Mouse (Mus musculus): ENCODE results near the gene Sec22c. TPM values are rescaled to one million over a fixed set of nuclear protein-coding genes. Genes with fewer than 3 reads are reported as not detected.

Gene Sec22c
- polyA plus RNA-seq, 1 experiment from 2014 or later, result 6.1 TPM

DNA sequence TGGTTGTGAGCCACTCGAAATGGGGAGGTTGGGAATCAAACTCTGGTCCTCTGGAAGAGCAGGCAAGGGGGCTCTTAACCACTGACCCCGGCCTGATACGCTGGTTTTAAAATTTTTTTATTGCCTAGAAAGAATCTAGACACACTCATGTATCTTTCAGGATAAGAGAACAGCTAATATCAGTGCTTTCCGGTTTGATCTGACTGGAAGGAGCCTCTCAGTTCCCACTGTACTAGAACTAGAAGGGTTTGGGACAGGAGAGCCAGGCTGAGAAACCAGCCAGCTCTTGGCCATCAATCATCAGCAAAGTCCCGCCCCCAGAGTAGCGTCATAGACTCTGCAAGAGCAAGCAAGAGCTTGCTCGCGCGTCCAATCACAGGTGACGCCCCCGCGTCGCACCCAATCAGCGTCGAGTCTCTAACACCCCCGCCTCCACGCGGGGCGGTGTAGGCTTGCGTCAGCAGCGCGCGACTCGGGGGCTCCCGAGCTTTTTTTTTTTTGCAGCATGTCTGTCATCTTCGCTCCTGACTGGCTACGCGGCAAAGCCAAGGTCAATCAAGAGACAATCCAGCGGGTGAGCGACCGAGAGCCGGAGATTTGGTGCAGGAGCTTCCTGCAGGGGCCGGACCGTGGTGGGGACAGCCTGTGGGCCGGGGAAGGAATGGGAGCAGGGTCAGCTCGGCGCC is 4.8 kb upstream of the Sec22c start, which contains the start of gene Ss18l2:
TSS of gene Ss18l2 (plus strand) at position 432 of the 686 bp plus-strand sequence.
- Histone ChIP-seq H3K27ac (ENCODE audit: low read length) (peak within 1 kb of the TSS; percentile 95), H3K4me3 (ENCODE audit: low read depth, low read length) (peak within 1 kb of the TSS; percentile 87), H3K9me3 (ENCODE audit: low read length) (no peaks in the 10 kb centered on the region), H3K4me2 (replicated peaks; ENCODE audit: low read depth, low read length) (peak within 1 kb of the TSS; percentile 77), H3K36me3 (ENCODE audit: insufficient read depth, low read length) (no peaks in the 10 kb centered on the region; the same call in 1 of the 2 replicates), H3K4me1 (ENCODE audit: insufficient read depth, low read depth, low read length) (peaks cover 8% of the 10 kb centered on the region; the same call in 1 of the 2 replicates), H3K9ac (replicated peaks; ENCODE audit: low read depth) (peak within 1 kb of the TSS; percentile 90), H3K27me3 (replicated peaks; ENCODE audit: insufficient read depth, low read length) (no peaks in the 10 kb centered on the region)
- ATAC-seq (peak; percentile 99), DNase-seq (ENCODE audit: low spot score) (peak; percentile 99)
- no peak for TF ChIP-seq EP300 (IDR thresholded peaks at IDR 0.05)
- TF ChIP-seq CTCF (IDR thresholded peaks at IDR 0.05), result no peak
- WGBS, result 5% methylated on average over 28 of the region's 37 CpGs

DNA sequence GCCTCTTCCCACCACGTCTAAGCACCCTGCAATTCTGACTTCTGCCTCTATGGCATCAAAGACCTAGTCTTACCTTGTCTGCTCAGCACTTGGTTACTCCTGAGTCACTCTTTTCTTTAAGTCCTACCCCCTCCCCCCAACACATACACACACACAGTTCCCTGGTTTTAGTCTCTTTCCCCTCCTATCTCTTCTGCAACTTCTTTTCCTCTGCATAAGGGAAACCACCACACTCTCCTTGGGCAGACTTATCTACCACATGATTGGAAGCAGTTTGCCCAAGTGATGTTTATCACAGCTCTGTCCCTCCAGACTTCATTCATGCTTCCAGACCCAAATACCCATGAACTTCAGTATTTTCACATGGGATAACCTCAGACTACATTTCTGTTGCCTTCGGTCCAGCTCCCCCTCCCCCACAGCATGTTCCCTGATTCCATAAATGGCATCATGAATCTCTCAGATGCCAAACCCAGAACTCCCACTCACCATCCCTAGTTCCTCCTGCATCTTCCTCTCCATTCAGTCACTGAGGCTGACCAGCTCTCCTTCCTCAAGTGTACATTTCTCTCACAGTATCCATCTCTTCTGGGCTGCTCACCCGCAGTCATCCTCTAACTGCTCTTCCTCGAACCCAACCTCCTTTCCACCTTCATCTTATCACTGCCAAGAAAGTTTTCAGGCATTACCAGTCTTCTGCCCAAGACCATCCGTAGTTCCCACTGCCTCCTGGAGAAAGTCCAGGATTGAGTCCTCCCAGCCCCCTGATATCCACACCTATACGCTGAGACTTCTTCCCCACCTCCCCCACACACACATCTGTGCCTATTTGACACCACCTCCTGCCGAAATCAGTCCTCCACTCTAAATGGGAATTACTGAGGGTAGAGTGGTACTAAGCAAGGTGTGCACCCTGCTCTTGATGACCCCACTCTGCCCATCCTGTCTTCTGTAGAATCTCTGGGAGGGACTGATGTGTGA is 3.5 kb upstream of the Sec22c start:
- Histone ChIP-seq H3K27me3 (replicated peaks; ENCODE audit: insufficient read depth, low read length) (no peaks in the 10 kb centered on the region), H3K36me3 (ENCODE audit: insufficient read depth, low read length) (no peaks in the 10 kb centered on the region; the same call in 1 of the 2 replicates), H3K9ac (replicated peaks; ENCODE audit: low read depth) (no peak overlapping the region), H3K4me1 (ENCODE audit: insufficient read depth, low read depth, low read length) (peaks cover 13% of the 10 kb centered on the region; the same call in 1 of the 2 replicates), H3K4me3 (ENCODE audit: low read depth, low read length) (no peak overlapping the region), H3K27ac (ENCODE audit: low read length) (no peak overlapping the region), H3K4me2 (replicated peaks; ENCODE audit: low read depth, low read length) (no peak overlapping the region), H3K9me3 (ENCODE audit: low read length) (no peaks in the 10 kb centered on the region)
- 66% methylated on average over 7 of the region's 7 CpGs for WGBS
- no peak for DNase-seq (ENCODE audit: low spot score)
- ATAC-seq, result no peak
- TF ChIP-seq CTCF (IDR thresholded peaks at IDR 0.05), result no peak
- no peak for TF ChIP-seq EP300 (IDR thresholded peaks at IDR 0.05)

DNA sequence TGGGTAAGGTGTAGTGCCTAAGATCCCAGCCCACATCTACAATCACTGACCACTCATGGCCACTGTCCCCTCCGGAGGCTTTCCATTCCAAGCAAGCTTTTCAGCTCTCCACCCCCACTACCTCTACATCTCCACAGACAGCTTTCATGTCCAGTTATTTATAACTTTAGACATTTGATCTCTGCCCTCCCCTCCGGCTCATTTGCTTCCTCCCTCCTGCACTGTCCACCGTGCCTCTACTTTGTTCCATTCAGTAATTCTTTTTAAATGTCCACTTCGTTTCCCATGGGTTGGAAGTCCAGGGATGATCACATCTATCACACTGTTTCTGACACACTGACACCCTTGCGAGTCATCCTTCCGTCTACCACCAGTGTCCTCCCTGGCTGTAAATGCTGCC is 2.5 kb upstream of the Sec22c start:
- no peak for TF ChIP-seq EP300 (IDR thresholded peaks at IDR 0.05)
- no peak for TF ChIP-seq CTCF (IDR thresholded peaks at IDR 0.05)
- Histone ChIP-seq H3K27me3 (replicated peaks; ENCODE audit: insufficient read depth, low read length) (no peaks in the 10 kb centered on the region), H3K27ac (ENCODE audit: low read length) (no peak overlapping the region), H3K4me3 (ENCODE audit: low read depth, low read length) (no peak overlapping the region), H3K9me3 (ENCODE audit: low read length) (no peaks in the 10 kb centered on the region), H3K36me3 (ENCODE audit: insufficient read depth, low read length) (no peaks in the 10 kb centered on the region; the same call in 1 of the 2 replicates), H3K4me1 (ENCODE audit: insufficient read depth, low read depth, low read length) (peaks cover 13% of the 10 kb centered on the region; the same call in 1 of the 2 replicates), H3K9ac (replicated peaks; ENCODE audit: low read depth) (no peak overlapping the region), H3K4me2 (replicated peaks; ENCODE audit: low read depth, low read length) (no peak overlapping the region)
- 55% methylated on average over 6 of the region's 6 CpGs for WGBS
- no peak for ATAC-seq
- no peak for DNase-seq (ENCODE audit: low spot score)

DNA sequence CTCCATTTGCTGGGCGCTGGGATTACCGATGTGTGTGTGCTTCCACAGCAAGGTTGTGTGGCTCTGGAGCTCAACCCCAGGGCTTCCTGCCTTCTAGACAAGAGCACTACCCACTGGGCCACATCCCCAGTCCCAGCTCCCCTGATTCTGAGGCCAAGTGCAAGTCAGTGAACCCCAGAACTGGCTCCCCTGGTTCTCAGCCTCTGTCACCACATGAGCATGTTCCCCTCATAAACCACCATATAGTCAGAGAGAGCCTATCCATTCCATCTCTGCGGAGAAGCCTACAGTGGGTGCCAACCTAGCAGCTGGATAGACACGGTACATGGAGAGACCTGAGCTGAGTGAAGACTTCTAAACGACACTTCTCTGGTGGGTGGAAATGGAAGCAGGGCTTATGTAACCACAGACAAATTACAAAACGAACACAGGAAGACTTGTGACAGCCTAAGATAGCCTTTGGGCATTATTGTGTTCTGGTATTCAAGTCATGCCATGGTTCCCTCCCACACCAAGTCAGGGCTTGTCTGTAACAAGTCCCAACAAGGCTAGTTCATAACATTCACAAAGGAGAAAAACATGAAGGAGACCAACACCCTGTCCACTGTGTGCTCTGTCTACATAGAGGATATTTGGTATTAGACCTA is 862 bp upstream of the Sec22c start:
- Histone ChIP-seq H3K27ac (ENCODE audit: low read length) (no peak overlapping the region), H3K36me3 (ENCODE audit: insufficient read depth, low read length) (no peaks in the 10 kb centered on the region), H3K9ac (replicated peaks; ENCODE audit: low read depth) (no peak overlapping the region), H3K9me3 (ENCODE audit: low read length) (no peaks in the 10 kb centered on the region), H3K4me2 (replicated peaks; ENCODE audit: low read depth, low read length) (no peak overlapping the region), H3K27me3 (replicated peaks; ENCODE audit: insufficient read depth, low read length) (no peaks in the 10 kb centered on the region), H3K4me1 (ENCODE audit: insufficient read depth, low read depth, low read length) (peaks cover 9% of the 10 kb centered on the region; the same call in 1 of the 2 replicates), H3K4me3 (ENCODE audit: low read depth, low read length) (no peak overlapping the region)
- WGBS, result 74% methylated on average over 6 of the region's 6 CpGs
- ATAC-seq (no peak), DNase-seq (ENCODE audit: low spot score) (no peak)
- TF ChIP-seq EP300 (IDR thresholded peaks at IDR 0.05) (no peak), CTCF (IDR thresholded peaks at IDR 0.05) (no peak)

DNA sequence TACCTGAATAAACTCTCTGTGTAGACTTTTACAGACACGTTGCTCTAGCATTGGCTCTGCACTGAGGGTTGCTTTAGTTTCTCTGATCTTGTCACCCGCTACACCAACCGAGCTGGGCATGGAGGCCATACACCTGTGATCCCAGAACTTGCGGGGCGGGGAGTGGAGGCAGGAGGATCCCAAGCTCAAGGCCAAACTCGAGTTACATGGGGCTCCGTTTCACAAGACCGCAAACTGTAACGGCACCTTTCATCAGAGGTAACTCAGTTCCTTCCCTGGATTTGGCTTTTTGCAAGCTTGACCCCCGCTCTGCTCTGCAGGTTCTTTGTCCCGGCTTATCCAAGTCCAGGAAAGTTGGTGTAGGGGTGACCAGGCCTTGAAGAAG is 1.0 kb downstream of the Sec22c start:
- ATAC-seq (no peak), DNase-seq (ENCODE audit: low spot score) (no peak)
- TF ChIP-seq EP300 (IDR thresholded peaks at IDR 0.05) (no peak), CTCF (IDR thresholded peaks at IDR 0.05) (no peak)
- H3K9ac ChIP-seq (replicated peaks; ENCODE audit: low read depth), result 0 out of 2 replicates have a peak overlapping the region, but pooled peaks have one; percentile 57
- H3K4me3 ChIP-seq (ENCODE audit: low read depth, low read length), result peak overlapping the region; percentile 75
- H3K4me1 ChIP-seq (ENCODE audit: insufficient read depth, low read depth, low read length), result peaks cover 5% of the 10 kb centered on the region; the same call in 1 of the 2 replicates
- H3K9me3 ChIP-seq (ENCODE audit: low read length), result no peaks in the 10 kb centered on the region
- H3K27me3 ChIP-seq (replicated peaks; ENCODE audit: insufficient read depth, low read length), result no peaks in the 10 kb centered on the region
- 0 out of 2 replicates have a peak overlapping the region, but pooled peaks have one; percentile 81 for H3K27ac ChIP-seq (ENCODE audit: low read length)
- WGBS, result 36% methylated on average over 11 of the region's 11 CpGs
- H3K4me2 ChIP-seq (replicated peaks; ENCODE audit: low read depth, low read length), result peak overlapping the region; percentile 73
- H3K36me3 ChIP-seq (ENCODE audit: insufficient read depth, low read length), result no peaks in the 10 kb centered on the region
